In genomic region chr1:150770948-150771521, GRCm38 (mm10) we compare ENCODE assay signal across 19 mouse cellular contexts.
DNase-seq lines count a peak whose midpoint lies in the region; ATAC-seq and TF ChIP-seq lines count a peak whose summit lies in the region.
"Had no signal": no experiment of that assay in that cellular context is flagged by ENCODE, and none has a peak within 500 bp of the region (broad histone marks: within the 10 kb centered on the region; RNA-seq: fewer than 3 reads in every experiment).

No protein-coding gene starts in this region.

- peak overlapping the region; percentile 57 for H3K27ac ChIP-seq in lung, embryonic 15.5 days
- peak overlapping the region; percentile 33; the same call in 1 of the 2 replicates for H3K27ac ChIP-seq in embryonic facial prominence, embryonic 14.5 days (replicated peaks; ENCODE audit: low read depth, low read length)
- H3K27ac ChIP-seq in limb, embryonic 13.5 days, result peak overlapping the region; percentile 40; the same call in 1 of the 2 replicates
- H3K27ac ChIP-seq: forebrain, embryonic 13.5 days; layer of hippocampus, adult 2 months; liver, embryonic 13.5 days had no signal

- H3K9me3 ChIP-seq in lung, embryonic 15.5 days, result no peaks in the 10 kb centered on the region
- H3K9me3 ChIP-seq in embryonic facial prominence, embryonic 14.5 days (ENCODE audit: control insufficient read depth, low read length), result no peaks in the 10 kb centered on the region
- H3K9me3 ChIP-seq in limb, embryonic 13.5 days, result no peaks in the 10 kb centered on the region
- H3K9me3 ChIP-seq: forebrain, embryonic 13.5 days; liver, embryonic 13.5 days had no signal

- no peak overlapping the region for H3K9ac ChIP-seq in lung, embryonic 15.5 days
- H3K9ac ChIP-seq in embryonic facial prominence, embryonic 14.5 days (ENCODE audit: low read depth, low read length), result no peak overlapping the region
- no peak overlapping the region for H3K9ac ChIP-seq in limb, embryonic 13.5 days
- H3K9ac ChIP-seq: forebrain, embryonic 13.5 days; liver, embryonic 13.5 days had no signal

- H3K36me3 ChIP-seq in lung, embryonic 15.5 days, result no peaks in the 10 kb centered on the region
- H3K36me3 ChIP-seq in embryonic facial prominence, embryonic 14.5 days (ENCODE audit: control insufficient read depth, insufficient read depth, low read length), result 0 out of 2 replicates have a peak, but pooled peaks cover 7% of the 10 kb centered on the region
- 0 out of 2 replicates have a peak, but pooled peaks cover 2% of the 10 kb centered on the region for H3K36me3 ChIP-seq in limb, embryonic 13.5 days
- H3K36me3 ChIP-seq: liver, embryonic 13.5 days had no signal

- no peaks in the 10 kb centered on the region for H3K27me3 ChIP-seq in lung, embryonic 15.5 days
- no peaks in the 10 kb centered on the region for H3K27me3 ChIP-seq in embryonic facial prominence, embryonic 14.5 days (replicated peaks; ENCODE audit: control insufficient read depth, insufficient read depth, low read length)
- no peaks in the 10 kb centered on the region for H3K27me3 ChIP-seq in limb, embryonic 13.5 days
- H3K27me3 ChIP-seq: forebrain, embryonic 13.5 days; liver, embryonic 13.5 days had no signal

- H3K4me3 ChIP-seq in lung, embryonic 15.5 days, result no peak overlapping the region
- H3K4me3 ChIP-seq in lung, adult 2 months (replicated peaks; ENCODE audit: extremely low read depth, low read depth, low read length), result no peak overlapping the region
- H3K4me3 ChIP-seq in embryonic facial prominence, embryonic 14.5 days (ENCODE audit: low read depth, low read length), result no peak overlapping the region
- no peak overlapping the region for H3K4me3 ChIP-seq in limb, embryonic 13.5 days
- H3K4me3 ChIP-seq: forebrain, embryonic 13.5 days; layer of hippocampus, adult 2 months; liver, embryonic 13.5 days had no signal

- H3K4me1 ChIP-seq in lung, embryonic 15.5 days, result no peaks in the 10 kb centered on the region
- H3K4me1 ChIP-seq in lung, adult 2 months (ENCODE audit: control insufficient read depth, insufficient read depth, low read length), result no peaks in the 10 kb centered on the region
- H3K4me1 ChIP-seq in embryonic facial prominence, embryonic 14.5 days (ENCODE audit: control insufficient read depth, insufficient read depth, low read length), result peaks cover 35% of the 10 kb centered on the region
- H3K4me1 ChIP-seq in limb, embryonic 13.5 days, result peaks cover 29% of the 10 kb centered on the region
- H3K4me1 ChIP-seq: liver, embryonic 13.5 days had no signal

- TF ChIP-seq POLR2A in lung, adult 2 months (IDR thresholded peaks at IDR 0.05; ENCODE audit: borderline replicate concordance, extremely low read depth, low read depth, low read length), result no peak

- WGBS in lung, embryonic 15.5 days, result 47% methylated on average over 7 of the region's 7 CpGs
- 58% methylated on average over 7 of the region's 7 CpGs for WGBS in lung, adult 2 months
- WGBS in embryonic facial prominence, embryonic 14.5 days, result 31% methylated on average over 7 of the region's 7 CpGs
- 11% methylated on average over 7 of the region's 7 CpGs for WGBS in limb, embryonic 13.5 days

- no peak for DNase-seq in lung, adult 2 months
- peak; percentile 3 for DNase-seq in ZHBTc4 (ENCODE audit: low read depth, low spot score)
- DNase-seq in embryonic facial prominence, embryonic 14.5 days (ENCODE audit: low spot score), result no peak
- no peak for DNase-seq in testis, postnatal 10 days (ENCODE audit: low spot score)
- no peak for DNase-seq in frontal cortex, postnatal 14 days (ENCODE audit: low spot score in 2 of 2)
- DNase-seq: cerebellum, adult 2 months; heart, postnatal 10 days; kidney, adult 18-20 months; kidney, postnatal 10 days; layer of hippocampus, postnatal 36 days; liver, embryonic 13.5 days; lung, postnatal 4 days; right cerebral cortex, postnatal 4 days; thymus, postnatal 14 days had no signal

- TF ChIP-seq CTCF in lung, adult 2 months (IDR thresholded peaks at IDR 0.05; ENCODE audit: insufficient read depth, low read length), result no peak

- no peak overlapping the region for H3K4me2 ChIP-seq in lung, embryonic 15.5 days
- no peak overlapping the region for H3K4me2 ChIP-seq in embryonic facial prominence, embryonic 14.5 days (ENCODE audit: low read depth, low read length)
- H3K4me2 ChIP-seq in limb, embryonic 13.5 days (replicated peaks), result 0 out of 2 replicates have a peak overlapping the region, but pooled peaks have one; percentile 20
- H3K4me2 ChIP-seq: forebrain, embryonic 13.5 days; heart, embryonic 11.5 days; liver, embryonic 13.5 days had no signal

- peak; percentile 67; the same call in 1 of the 2 replicates for ATAC-seq in lung, embryonic 15.5 days (ENCODE audit: borderline replicate concordance, extremely low read depth, low FRiP score, low TSS enrichment)
- no peak for ATAC-seq in embryonic facial prominence, embryonic 14.5 days (ENCODE audit: low read depth)
- peak; percentile 65; the same call in 1 of the 2 replicates for ATAC-seq in limb, embryonic 13.5 days (ENCODE audit: low FRiP score, low read depth)
- ATAC-seq: forebrain, embryonic 13.5 days had no signal
